Mouse (Mus musculus): Measurements from ENCODE around the gene Med20. TPM values are rescaled to one million over a fixed set of nuclear protein-coding genes. Genes with fewer than 3 reads are reported as not detected.
"Not testable (repeated sequence)": the region's sequence is repeated elsewhere in the genome, so short reads cannot be mapped to it uniquely, and the experiment has no call there.

Gene Med20
- total RNA-seq, 4 experiments from 2014 or later, result 26.3 to 34.7 (median 27.2) TPM

DNA sequence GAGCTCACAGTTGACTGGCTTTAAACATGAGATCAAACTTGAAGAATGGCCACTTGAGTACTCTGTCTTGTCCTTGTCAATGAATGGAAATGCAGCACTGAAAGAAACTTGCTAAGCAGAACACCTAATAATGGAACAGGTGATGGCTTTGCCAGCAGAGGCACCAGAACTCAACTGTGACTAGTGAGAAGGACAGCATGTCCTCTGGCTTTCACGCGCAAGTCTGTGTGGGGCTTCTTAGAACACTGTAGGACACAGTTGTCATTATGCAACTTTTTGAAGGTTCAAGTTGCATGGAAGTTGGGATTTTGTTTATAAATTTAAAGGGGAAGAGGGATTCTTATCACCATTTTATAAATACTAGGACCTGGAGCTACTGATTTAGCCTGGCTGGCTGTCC lies 13.7 kb downstream of the Med20 start:
- no peak for DNase-seq (ENCODE audit: low spot score in 2 of 2)

DNA sequence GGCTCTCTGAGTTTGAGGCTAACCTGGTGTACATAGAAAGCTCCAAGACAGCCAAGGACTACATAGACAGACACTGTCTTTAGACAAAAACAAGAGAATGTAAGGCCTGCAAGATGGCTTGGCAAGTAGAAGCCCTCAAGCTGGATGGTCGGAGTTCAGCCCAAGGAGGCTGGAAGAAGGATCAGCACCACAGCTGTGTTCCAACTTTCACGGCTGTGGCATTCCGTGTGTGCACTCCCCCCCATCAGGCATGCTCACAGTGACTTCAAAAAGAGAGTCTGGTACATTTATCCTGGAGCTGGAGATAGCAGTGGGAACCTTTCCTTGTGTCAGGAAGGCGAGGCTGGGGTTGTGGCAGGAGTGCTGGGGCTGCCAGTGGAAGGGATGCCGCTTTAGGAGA lies 14.6 kb downstream of the Med20 start:
- DNase-seq (ENCODE audit: low spot score in 2 of 2), result no peak

DNA sequence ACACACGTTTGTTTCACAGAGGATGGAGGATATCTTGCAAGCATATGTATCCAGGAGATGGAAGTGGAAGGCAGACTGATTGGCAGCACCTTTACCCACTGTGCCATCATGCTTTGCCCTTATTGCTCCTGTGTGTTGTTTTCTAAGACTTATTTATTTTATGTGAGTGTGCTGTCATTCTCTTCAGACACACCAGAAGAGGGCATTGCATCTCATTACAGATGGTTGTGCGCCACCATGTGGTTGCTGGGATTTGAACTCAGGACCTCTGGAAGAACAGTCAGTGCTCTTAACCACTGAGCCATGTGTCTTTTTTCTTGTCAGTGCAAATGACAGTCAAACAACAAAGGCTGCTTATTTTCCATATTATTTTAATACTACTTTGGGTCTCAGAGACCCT lies 16.4 kb downstream of the Med20 start:
- no peak for DNase-seq (ENCODE audit: low spot score in 2 of 2)

DNA sequence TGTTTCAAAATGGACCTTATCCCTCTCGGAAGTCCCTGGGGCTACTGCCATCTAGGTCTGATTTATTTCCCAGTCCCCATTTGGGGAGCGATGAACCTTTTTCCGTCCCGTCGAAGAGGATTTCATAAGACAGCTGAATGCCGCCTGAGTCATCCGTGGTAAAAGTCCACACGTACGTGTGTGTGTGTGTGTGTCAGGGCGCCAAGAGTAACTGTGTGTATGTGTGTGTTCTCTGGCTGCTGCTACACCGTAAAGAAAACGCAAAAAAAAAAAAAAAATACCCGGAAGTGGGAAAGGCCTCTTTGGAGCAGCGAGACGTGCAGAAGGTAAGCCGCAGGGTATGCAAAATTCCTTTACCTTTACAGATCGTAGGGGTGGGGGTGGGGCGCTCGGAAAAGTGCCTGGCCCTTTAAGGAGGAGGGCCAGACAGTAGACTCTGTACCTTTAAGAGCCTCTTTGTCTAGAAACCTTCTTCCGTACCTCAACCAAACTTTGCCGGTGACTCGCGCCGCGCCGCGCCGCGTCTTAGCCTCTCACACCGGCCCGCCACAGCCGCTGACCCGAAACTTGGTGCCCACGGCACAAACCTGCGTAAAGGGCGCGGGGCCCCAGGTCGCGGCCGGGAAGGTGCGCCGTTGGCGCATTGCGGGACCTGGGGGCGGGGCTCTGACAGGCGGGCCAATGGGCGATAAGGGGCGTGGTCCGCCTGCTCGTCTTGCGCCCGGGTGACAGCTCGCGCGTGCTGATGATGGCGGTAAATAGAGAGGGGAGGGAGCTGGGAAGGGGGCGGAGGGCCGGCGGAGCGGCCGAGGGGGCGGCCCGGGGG lies 17.7 kb downstream of the Med20 start:
- peak; percentile 80 to 93 for DNase-seq (ENCODE audit: low spot score in 2 of 2)

DNA sequence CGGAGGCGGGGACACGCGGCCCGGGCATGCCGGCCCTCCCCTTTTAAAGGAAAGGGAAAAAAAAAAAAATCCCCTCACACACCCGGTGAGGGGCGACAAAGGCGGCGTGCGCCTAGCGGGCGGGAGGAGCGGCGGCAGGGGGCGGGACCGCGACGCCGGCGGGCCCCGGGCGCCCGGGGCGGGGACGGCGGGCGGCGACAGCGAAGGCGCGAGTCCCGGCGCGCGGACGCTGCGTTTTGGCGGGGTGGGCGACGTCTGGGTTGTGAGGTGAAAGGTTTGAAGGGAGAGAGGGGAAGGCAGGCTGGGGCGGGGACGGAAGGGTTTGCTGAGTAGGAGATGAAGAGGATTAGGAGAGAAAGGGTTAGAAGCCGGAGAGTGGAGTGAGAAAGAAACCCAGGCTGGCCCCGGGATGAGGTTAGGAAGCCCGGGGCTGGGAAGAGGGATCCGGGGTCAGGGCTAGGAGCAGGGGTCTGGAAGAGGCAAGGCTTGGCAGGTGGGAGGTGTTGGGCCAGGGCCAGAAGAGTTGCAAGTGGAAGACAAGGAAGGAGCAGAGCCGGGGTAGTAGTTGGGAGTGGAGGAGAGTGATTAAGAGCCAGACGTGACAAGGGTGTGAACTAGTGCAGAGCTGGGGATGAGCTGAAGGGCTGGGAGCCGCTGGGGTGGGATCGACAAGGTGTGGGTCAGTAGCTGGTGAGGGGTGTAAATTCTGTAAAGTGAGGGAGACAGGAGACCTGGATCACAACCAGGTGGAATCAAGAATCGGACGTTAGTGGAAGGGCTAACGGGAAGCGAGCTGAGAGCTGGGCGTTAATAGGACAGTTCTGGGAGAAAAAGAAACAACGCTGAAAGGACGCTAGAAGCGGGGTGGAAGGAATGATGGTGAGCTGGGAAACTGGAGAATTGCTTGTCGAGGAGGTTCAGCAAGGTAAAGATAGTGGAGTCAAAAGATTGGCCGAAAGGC lies 18.6 kb downstream of the Med20 start:
- peak; percentile 21 to 43 for DNase-seq (ENCODE audit: low spot score in 2 of 2)

DNA sequence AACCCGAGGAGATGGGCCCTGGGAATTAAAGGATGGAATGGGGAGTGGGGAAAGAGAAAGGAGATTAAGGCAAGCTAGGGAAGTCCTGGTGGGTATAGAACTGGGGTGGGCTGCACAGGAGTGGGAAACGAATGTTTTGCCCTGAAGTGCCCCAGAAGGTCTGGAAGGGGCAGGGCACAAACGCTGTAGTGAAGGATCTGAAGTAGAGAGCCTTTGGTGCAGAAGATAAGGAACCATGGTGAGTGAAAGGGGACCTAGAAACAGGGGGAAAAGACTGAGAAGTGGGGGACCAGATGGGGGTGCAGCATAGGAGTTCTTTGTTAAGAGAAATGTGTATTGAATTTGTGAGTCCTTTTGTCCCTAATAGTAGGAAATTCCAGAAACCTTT lies 19.3 kb downstream of the Med20 start, which contains the start of gene Usp49:
TSS of gene Usp49 (plus strand) at position 13 of the 388 bp plus-strand sequence.
- no peak for DNase-seq (ENCODE audit: low spot score in 2 of 2)

DNA sequence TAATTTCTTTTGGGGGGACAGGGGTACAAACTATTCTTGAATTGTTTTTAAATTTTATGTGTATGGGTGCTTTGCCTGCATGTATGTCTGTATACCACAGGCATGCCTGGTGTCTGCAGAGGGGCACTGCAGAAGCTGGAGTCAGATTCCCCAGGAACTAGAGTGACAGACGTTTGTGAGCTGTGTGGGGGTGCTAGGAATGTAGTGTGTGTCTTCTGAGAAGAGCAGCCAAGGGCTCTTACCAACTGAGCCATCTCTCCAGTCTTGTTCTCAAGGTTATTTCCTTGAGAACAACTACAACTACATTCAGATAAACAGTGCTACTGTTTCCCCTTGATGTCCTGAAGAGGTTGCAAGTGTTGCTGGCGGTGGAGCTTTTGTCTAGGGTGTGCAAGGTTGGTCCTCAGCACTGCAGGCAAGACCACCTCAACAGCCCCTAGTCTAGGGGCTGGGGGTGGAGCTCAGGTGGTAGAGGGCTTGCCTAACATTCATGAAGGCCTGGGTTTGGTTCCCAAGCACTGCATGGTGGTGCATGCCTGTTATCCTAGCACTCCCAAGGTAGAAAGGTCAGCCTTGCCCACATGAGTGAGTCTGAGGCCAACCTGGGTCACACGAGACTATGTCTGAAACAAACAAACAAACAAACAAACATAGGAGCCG lies 20.9 kb downstream of the Med20 start:
- DNase-seq (ENCODE audit: low spot score in 2 of 2), result no peak

DNA sequence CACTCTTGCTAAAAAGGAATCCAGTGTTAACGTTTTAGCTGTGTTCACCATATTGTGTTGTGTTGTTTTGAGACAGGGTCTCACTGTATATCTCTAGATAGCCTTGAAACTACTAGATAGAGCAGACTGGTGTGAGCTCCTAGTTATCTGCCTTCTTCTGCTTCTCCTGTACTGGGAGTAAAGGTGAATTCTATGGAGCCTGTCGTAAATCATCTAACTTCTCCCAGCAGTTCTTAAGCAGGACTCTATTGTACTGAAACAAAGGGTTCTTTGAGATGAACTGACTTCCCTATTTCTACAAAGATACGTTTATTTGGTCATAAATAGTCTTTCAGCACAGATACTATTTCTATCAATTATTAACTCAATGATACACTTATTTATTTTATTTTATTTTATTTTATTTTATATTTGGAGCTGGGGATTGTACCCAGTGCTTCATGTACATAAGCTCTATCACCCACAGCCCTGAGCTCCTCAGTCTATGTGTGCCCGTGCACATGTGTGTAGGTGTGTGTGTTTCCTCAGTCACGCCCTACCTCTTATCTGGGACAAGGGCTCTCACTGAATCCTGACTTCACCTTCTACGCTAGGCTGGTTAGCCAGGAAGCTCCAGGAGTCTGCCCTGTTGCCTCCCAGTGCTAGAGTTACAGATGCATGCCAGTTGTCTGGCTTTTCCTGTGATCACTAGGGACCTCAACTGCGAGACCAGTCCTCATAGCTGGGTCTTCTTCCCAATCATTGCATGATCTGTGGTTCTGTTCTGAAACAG lies 22.8 kb downstream of the Med20 start:
- DNase-seq (ENCODE audit: low spot score in 2 of 2), result no peak

DNA sequence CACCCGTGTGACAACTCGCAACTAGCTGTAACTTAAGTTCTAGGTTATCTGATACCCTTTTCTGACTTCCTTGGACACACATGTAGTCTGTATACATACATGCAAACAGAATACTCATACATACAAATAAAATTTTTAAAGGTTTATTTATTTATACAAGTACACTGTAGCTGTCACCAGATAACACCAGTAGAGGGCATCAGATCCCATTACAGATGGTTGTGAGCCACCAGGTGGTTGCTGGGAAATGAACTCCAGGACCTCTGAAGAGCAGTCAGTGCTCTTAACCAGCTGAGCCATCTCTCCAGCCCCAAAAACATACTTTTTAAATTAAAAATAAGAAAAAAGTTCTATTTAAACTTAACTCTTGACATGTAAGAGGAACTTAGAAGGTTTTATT lies 31.6 kb downstream of the Med20 start:
- DNase-seq (ENCODE audit: low spot score in 2 of 2), result no peak

DNA sequence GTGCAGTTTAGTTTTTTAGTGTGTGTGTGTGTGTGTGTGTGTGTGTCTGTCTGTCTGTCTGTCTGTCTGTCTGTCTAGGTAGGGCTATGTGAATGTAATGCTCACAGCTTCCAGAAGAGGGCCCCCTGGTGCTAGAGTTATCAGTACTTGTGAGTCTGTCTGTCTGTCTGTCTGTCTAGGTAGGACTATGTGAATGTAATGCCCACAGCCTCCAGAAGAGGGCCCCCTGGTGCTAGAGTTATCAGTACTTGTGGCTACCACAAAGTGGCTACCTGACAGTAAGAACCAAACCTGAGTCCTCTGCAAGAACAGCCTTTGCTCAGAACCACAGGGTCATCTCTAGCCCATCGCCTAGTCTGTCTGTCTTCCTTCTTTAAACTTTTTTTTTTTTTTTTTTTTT lies 35.3 kb downstream of the Med20 start:
- DNase-seq (ENCODE audit: low spot score in 2 of 2), result no peak

DNA sequence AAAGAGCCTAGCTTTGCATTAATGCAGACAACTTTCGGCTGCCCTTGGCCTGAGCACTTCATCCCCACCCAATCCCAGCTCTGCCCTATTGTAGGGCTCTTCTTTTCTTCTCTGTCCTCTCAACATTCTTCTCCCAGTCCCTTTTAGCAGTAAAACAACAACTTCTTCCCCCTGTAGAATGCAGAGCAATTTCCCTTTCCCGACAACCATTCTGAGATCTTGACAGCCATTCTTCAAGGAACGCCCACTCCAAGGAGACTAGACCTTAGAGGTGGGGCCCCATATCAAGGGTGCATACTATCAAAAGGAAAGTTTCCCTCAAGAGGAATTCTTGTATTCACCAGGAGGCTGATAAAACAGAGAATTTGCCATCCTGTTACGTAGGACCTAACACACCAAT lies 37.6 kb downstream of the Med20 start:
- DNase-seq (ENCODE audit: low spot score in 2 of 2), result no peak

DNA sequence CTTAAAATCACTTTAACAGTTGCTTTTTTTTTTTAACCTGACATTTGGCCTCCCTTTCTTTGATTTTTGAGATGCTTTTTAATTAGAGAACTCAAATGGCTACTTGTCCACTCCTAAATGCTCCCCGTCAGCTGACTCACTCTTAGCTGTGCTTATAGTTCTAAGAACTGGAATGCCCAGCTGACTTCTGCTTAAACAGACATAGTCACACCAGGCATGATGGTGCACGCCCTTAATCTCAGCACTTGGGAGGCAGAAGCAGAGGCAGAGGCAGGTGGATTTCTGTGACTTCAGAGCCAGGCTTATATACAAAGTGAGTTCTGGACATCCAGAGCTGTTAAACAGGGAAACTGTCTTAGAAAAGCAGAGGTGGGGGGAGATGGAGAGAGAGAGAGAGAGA lies 40.6 kb downstream of the Med20 start:
- DNase-seq (ENCODE audit: low spot score in 2 of 2), result no peak

DNA sequence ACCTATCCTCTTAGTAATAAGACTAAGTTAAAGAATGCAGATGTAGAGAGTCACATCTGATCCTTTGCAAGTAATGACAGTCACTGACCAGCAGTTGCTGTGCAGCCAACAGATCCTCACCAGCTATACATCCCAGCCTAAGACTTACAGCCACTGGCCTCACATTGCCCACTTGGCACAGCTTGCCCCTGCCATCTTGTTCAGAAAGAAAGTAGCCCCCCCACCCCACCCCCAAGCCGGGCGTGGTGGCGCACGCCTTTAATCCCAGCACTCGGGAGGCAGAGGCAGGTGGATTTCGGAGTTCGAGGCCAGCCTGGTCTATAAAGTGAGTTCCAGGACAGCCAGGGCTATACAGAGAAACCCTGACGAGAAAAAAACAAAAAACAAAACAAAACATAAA lies 43.0 kb downstream of the Med20 start:
- not testable (repeated sequence) for DNase-seq (ENCODE audit: low spot score in 2 of 2)

DNA sequence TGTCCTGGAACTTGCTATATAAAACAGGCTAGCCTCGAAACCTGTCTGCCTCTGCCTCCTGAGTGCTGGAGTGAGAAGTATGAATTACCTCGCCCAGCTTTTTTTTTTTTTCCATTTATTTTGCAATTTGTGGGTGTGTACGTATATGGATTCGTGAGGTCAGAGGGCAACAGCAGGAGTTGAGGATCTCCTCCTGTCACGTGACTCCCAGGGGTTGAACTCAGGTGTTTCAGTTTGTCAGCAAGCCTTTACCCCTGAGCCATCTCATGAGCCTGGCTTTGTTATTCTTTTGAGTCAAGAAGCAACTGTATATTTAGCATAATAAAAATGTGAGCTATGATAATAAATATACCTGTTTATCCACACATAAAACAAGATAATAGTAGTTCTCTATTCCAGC lies 44.3 kb downstream of the Med20 start:
- DNase-seq (ENCODE audit: low spot score in 2 of 2), result no peak

DNA sequence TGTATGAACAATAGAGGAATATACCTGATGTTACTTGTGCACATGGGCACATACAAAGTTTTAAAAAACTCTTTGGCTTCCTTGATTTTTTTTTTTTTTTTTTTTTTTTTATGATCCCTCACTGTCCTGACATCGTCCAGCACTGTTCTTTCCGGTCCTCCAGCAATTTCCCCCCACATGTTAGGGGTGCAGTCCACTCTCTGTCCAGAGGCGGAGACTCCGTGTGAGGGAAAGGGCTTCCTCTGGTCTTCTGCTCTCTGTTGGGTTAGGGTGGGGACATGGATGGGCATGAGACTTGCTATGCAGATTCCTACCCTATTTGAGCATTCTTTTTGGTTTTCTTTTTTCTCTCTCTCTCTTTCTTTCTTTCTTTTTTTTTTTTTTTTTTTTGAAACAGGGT lies 46.5 kb downstream of the Med20 start:
- DNase-seq (ENCODE audit: low spot score in 2 of 2), result no peak

DNA sequence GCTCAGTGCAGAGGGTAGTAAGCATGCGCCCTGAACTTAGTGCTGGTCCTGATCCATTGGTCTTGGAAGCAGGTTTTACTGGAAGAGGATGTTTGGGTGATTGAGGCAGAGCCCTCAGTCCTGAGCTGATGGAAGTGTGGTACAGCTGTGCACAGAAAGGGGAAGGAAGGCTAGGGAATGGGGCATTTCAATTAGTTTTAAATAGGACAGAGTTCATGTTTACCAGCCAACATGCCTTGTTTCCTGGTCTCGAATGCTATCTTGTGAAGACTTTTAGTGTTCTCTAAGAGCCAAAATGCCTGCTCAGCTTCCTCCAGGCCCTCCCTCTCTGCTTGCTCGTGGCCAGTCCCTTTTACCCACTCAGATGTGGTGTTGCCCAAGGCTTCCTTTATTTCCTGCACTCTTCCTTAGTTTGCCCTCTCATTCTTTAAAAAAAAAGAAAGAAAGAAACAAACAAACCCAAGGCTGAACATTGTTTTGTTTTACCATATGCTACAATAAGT lies 47.4 kb downstream of the Med20 start:
- no peak for DNase-seq (ENCODE audit: low spot score in 2 of 2)

DNA sequence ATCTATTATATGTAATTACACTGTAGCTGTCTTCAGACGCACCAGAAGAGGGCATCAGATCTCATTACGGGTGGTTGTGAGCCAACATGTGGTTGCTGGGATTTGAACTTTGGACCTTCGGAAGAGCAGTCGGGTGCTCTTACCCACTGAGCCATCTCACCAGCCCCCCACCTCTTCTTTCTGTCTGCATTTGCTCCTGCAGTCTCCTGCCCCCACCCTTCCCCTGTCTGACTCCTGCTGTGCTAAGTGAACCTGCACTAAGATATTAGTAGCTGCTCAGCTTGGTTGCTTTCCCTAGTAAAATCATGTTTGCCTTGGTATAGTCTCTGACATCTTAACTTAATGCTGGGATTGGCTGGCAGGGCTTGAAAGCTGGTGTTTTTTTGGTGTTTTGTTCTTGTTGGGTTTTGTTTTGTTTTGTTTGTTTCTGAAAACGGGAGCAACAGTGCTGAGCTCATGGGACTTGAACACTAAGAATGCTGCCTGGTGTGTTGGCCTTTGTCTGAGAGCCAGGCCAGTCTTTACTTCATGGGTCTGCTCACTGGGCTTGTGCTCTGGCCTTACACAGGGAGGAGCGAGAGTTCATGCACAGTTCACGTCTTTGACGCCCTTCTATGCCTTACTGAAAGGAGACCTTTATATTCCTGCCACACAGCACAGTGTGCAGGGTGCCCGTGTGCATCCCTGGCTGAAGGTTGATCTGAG lies 51.8 kb downstream of the Med20 start:
- no peak for DNase-seq (ENCODE audit: low spot score in 2 of 2)

DNA sequence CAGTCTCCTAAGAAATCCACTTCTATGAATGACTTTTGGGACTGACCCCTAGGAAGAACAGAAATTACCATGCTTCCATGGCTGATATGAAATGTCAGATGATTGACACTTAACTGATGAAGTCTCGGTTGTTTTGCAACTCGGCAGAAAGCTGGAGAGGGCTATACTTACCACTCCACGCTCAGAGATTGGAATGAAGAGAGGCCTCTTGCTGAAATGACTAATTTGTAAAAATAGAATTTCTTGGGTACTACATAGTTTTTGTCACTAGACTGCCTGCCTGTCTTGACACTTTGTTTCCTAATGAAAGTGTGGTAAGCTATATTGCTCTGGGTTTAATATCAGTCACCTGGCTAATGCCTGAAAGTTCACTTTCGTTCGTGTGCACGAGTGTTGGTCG lies 53.1 kb downstream of the Med20 start:
- no peak for DNase-seq (ENCODE audit: low spot score in 2 of 2)

DNA sequence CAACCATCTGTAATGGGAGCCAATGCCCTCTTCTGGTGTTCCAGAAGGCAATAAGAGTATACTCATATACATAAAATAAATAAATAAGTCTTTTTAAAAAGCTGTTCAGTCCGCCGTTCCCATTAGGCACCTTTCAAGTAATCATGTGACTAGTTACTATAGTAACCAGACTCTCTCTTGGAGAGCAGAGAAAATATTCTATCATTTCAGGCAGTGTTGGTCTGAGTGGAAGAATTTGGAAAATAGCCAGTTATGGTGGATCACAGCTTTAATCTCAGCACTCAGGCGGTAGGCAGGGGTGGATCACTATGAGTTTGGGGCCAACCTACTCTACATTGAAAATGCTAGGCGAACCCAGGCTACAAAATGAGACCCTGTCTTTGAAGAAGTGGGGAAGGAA lies 57.8 kb downstream of the Med20 start:
- DNase-seq (ENCODE audit: low spot score in 2 of 2), result no peak

DNA sequence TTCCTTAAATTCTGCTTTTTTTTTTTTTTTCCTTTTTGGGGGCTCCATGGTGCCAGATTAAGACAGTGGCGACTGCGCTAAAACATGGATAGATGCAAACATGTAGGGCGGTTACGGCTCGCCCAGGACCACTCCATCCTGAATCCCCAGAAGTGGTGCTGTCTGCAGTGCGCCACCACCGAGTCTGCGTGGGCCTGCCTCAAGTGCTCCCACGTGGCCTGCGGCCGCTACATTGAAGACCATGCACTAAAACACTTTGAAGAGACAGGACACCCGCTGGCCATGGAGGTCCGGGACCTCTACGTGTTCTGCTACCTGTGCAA lies 60.6 kb downstream of the Med20 start:
- DNase-seq (ENCODE audit: low spot score in 2 of 2), result no peak

Data from left cerebral cortex, adult 8-10 months (tissue).